Mouse (Mus musculus) ES-Bruce4 (cell line): ENCODE measurements at regions not wholly inside any gene's neighbourhood (a gene's known extent, or its start where the extent isn't known, plus 50 kb on each side); places are given as distances from the start of the nearest gene placed in this dataset.

Experiments used
- EP300 ChIP-seq: IDR thresholded peaks from 2 replicates; pipeline ENCODE4 v1.6.1; 2011; ENCODE audit warnings: low read depth, low read length; ENCODE audit not compliant: insufficient read depth
- POLR2A ChIP-seq: IDR thresholded peaks from one replicate; pipeline ENCODE4 v1.8.1; 2011; ENCODE audit warnings: low read length; ENCODE audit not compliant: insufficient read depth

- TF ChIP-seq POLR2A, result no peak
- TF ChIP-seq EP300, result no peak
Observed at GRCm38 (mm10) chr1:102185925-102186324, 2413.4 kb downstream of the Cntnap5b start.
